Mouse (Mus musculus) liver, postnatal 0 days (tissue): ENCODE data around the gene Arap1.

Experiments
- CTCF ChIP-seq: sonication (generic); IDR thresholded peaks from 2 replicates; pipeline ENCODE4 v1.5.1; 2016; ENCODE audit warnings: antibody characterized with exemption, low read depth
- EP300 ChIP-seq: IDR thresholded peaks from 2 replicates; pipeline ENCODE4 v1.6.1; 2016; ENCODE audit warnings: antibody characterized with exemption, low read depth, mild to moderate bottlenecking

GRCm38 (mm10) chr7:101374155-101374554, 26.3 kb downstream of the Arap1 start:
- TF ChIP-seq EP300 = no peak
- peak; percentile 80 for TF ChIP-seq CTCF
